Mouse (Mus musculus): ENCODE results near the gene Ercc6l2.
A peak's percentile ranks its signal among the peaks of the same experiment; 100 is the strongest.
"Not testable (repeated sequence)": the region's sequence is repeated elsewhere in the genome, so short reads cannot be mapped to it uniquely, and the experiment has no call there.

The Ercc6l2 gene

DNA sequence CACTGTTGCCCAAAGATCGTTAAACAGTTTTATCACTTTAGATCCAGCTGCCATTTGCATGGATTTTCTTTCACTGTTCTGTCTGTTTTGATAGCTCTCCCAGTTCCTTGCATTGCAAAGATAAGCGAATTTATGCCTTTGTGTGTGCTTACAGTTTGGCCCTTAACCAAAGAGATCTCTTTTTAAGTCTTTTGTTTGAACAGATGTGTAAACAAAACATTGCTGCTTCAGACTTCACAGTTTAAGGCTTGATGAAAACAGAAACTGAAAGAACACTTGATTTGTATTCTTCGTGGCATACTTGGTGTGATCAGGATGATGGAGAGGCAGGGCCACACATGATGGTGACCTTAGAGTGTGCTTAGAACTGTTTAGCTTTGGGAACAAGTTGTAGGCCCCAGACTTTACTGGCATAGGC is 70.5 kb downstream of the Ercc6l2 start:
- no peak for DNase-seq

DNA sequence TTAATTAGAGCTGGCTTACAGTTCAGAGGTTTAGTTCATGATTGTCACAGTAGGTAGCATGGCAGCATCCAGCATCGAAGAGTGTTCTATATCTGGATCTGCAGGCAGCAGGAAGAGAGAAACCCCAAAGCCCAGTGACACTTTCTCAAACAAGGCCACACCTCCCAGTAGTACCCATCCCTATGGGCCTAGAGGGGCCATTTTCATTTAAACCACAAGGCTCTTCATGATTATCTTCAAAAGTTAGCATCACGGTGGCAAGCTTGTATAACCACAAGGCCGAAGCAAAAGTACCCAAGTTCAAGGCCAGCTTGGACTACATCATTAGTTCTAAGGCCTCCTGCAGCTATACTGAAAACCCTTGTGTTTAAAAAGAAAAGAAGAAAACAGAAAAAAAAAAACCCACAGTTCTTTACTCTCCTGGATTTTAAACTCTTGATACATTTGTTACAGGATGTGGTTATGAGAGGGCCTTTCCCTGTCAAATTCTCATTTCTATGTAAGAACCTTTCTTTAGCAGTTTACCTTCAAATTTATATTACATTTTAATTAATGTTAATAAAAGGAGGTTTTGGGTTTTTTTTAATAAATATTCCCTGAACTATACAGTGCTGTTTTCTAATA is 71.5 kb downstream of the Ercc6l2 start:
- DNase-seq, result no peak

DNA sequence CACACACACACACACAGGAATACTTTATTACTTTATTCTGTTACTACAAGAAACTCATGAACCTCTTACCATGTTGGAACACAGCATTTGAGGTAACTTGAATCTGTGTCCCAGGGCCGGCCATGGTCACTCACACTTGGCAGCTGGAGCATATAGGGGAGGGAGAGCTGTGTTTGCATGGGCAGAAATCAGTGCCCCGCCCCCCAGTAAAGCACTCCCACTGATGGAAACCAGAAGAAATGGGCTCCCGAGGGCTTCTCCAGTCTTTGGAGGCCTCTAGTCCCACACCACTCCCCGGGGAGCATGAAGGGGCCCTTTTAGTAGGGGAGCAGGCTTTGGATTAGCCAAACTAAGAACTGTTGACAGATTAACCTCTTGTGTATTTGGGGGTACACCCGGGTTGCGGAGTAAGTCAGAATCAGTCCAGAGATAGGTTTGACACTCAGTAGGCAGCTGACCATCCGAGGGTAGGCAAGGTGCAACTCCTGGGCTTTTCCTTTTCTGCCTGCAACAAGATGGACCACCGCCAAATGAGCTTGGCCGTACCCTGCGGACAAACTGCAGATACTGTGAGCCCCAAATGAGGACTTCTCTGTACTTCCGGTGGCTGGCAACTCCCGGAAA is 85.8 kb downstream of the Ercc6l2 start:
- DNase-seq, result no peak

DNA sequence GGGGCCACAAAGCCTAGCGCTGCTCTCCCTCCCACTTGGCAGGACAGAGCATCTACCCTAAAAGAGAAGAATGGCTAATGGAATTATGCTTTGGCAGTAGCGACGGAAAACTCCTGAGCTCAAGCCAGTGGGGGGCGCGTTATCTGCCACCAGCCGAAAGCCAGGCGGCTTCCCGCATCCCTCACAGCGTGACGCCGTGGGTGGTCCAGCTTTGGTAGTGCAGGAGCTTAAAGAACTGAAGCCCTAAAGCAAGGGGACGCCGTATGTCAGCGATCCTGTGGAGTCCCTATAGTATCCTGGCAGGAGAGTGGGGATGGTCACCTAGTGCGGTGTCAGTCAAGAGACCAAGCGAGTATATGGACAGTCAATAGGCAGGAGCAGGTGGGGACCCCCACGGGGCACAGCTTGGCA is 86.3 kb downstream of the Ercc6l2 start:
- DNase-seq, result peak; percentile 79

DNA sequence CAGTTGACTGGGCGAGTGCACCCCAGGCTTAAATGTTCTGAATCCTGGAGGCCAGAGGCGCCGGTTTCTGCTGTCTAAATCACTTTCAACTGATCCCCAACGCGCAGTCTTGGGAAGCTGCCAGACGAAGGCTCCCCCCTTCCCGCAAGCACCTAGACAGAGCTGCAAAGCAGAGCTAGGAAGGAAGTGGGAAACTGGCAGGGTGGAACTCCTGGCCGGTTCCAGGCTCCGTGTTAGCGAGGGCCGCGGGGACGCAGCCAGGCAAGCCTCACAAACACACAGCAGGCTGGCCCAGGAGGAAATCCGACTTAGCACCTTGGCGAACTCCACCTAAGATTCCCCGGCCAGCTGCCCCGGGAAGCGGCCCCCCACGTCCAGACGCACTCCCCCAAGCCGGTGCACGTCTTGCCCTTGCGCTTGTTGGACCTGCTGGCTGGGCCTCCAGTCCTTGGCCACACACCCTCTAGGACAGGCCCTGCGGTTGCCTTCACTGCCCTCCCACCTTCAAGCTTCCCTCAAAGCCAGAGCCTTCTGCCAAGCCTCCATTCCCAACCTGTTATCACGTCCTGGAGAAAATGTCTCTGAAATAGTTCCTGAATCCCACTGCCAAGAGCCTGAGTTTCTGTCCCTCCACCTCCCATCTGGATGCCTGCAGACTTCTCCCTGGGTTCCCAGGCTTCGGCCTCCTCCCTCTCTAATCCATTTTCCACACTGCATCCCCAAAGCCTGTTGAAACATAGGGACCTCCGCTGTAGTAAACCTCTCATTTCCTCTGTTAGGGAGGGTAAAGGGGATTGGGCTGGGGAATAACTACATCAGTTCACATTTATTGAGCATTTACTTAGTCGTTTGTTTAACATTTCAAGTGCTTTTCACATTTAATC is 86.9 kb downstream of the Ercc6l2 start:
- peak; percentile 61 for DNase-seq

DNA sequence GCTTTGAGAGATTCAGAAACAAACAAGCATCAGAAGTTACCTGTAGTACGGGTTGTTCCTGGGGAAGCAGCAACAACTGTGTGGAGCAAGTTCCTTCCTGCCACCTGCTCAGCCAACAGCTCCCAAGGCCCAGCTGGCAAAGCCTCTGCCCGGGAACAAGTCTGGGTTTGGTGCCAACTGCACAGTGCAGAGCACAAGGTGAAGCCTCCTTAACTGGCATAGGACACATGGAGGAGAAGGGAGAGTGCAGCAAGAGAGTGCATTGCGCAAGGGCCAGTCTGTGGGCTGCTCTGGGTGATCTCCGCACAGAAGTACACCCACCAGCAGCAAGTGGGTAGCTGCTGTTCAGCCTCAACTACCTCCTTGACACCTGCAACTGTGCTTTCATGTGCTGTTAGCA is 91.5 kb downstream of the Ercc6l2 start:
- DNase-seq, result no peak

DNA sequence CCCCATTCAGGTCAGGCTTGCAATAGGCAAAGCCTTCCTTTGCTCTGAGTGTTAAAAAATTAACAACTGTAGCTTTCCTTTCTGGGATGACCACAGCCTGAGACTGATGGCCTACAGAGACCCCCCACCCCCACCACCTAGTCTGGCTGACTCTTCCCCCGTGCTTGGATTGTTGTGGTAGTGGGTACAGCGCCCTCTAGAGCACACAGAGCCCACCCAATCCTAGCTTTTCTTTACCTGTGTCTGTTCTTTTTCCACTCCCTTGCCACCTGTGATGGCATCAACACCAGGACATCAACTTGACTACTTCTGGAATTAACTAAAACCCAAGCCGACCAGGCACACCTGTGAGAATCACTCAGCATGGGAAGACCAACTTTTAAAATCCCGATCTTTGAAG is 92.4 kb downstream of the Ercc6l2 start:
- DNase-seq, result no peak

DNA sequence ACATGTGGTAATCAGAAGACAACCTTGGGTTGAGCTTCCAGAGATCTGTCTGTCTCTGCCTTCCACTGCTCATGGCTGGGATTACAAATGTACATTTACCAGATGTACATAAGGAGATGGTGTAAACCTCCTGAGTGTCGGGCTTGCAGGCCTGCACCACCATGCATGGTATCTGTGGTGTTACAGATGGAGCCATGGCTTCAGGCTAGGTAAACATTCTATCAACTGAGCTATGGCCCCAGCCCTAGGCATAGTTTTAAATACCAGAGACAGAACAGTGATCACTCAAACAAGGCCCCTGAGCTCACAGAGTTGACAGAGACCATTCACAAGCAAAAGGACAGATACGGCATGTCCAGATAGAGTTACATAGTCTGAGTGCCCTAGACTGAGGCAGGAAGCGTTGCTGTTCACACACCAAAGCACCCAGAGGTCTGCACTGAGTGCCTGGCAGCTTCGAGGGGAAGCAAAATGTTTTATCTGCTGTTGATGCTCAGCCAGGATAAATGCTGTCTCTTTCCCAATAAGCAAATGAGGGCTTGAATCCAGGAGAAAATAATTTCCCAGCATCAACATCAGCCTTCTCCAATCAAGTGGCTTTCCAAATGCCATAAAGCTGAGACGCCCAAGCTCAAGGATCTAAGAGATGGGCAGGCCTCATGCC is 95.2 kb downstream of the Ercc6l2 start:
- DNase-seq, result no peak

DNA sequence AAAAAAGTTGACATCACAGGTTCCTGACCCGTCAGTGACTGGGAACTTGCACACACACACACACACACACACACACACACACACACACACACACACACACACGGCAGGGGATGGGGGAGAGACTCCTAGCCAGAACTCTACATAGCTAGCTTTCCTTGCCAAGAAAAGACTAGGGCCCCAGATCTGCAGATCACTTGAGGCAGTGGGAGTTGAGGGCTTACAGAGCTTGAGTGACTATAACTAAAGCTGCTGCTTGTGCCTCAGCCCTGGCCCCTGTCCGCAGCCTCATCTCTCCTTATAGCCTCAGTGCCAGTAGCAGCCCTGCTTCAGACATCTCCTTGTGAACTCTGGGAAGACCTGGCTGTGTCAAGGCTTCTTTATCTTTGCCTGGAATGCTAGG is 96.6 kb downstream of the Ercc6l2 start:
- DNase-seq, result no peak

DNA sequence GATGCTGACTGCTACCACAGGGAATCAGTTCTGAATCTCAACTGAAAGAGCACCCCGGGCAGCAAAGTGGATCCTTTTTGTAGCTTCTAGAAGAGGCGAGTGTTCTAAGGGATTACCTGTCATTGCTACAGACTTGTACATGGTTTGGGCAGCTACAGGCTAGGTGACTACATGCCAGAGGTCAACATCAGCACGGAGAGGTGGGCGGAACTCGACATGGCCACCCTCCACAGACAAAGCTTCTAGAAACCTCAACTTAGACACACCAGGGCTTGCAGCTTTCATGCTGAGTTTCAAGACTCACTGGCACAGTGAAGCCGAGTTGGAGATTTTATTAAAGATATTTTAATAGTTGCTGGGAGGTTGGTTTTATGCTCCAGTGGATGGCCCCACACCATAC is 98.1 kb downstream of the Ercc6l2 start:
- no peak for DNase-seq

DNA sequence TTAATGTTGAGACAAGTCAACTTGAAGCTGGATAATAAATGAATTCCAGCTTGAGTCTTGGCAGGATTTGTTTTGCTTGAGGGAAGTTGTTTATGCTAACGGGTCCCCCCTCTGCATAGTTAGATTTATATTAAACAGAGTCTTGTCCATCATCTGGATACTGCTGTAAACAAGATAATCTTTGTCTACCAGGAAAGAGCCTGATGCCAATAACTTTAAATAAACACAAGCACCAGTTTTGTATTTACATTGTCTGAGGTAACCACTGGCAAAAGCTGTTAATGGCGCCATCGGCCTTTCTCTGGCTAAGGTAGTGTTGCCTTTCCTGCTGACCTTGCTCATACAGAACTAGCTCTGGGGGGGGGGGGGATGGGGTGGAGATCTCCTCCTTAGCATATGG is 100.1 kb downstream of the Ercc6l2 start:
- DNase-seq, result no peak

DNA sequence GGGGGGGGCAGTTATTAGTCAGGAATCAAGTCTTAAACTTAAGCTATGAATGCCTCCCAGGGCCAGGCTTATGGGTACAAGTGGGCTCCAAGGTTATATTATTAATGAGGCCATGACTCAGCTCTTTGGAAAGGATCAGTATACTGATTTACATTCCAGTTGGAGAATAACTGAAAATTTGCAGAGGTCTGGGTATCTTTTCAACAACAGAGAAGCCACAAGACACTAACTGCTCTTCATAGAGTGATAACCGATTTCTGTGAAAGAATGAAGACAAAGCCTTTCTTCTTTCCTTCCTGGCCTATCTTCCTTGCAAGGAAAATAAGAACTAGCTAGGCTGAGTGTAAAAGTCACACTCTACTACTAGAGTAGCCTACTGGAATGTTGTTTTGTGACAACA is 100.6 kb downstream of the Ercc6l2 start:
- DNase-seq, result no peak

DNA sequence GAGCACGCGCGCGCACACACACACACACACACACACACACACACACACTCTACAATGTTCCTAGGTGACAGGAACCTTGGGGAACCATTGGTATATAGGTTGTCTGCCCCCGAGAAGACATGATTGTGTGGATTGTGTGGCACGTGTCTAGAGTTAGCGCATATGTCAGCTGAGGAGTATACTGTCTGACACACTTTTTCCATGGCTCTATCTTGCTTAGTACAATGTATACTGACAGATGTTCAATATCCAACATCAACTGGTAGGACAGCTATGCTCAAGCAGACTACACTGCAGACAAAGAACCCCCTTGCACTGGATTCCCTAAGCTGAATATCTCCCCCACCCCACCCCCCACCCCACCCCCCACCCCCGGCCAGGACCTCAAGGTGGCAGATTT is 101.5 kb downstream of the Ercc6l2 start:
- no peak for DNase-seq

DNA sequence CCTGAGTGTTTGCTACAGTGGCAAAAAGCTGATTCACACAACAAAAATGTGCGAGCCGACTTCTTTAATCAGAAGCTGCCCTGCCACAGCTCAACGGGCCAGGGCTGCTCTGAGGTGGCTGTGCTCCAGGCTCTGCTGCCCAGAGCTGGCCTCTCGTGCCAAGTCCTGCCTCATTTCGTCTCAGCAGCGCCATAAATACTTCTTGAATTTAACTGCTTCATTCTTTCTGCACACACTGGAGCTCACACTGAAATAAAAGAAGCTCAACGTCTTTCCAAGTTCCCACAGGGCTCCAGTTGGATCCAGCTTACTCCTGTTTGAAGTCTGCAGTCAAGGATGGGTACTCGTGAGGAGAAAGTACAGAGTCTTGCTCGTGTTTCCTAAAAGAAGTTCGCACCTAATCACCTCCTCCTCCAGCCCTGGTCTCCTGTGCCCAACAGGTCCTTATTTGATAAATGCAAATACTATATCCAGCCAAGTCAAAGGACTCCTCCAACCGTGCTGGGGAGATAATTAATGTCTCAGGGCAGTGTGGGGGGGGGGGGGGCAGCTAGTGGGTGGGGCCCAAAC is 102.2 kb downstream of the Ercc6l2 start:
- peak; percentile 59 for DNase-seq

DNA sequence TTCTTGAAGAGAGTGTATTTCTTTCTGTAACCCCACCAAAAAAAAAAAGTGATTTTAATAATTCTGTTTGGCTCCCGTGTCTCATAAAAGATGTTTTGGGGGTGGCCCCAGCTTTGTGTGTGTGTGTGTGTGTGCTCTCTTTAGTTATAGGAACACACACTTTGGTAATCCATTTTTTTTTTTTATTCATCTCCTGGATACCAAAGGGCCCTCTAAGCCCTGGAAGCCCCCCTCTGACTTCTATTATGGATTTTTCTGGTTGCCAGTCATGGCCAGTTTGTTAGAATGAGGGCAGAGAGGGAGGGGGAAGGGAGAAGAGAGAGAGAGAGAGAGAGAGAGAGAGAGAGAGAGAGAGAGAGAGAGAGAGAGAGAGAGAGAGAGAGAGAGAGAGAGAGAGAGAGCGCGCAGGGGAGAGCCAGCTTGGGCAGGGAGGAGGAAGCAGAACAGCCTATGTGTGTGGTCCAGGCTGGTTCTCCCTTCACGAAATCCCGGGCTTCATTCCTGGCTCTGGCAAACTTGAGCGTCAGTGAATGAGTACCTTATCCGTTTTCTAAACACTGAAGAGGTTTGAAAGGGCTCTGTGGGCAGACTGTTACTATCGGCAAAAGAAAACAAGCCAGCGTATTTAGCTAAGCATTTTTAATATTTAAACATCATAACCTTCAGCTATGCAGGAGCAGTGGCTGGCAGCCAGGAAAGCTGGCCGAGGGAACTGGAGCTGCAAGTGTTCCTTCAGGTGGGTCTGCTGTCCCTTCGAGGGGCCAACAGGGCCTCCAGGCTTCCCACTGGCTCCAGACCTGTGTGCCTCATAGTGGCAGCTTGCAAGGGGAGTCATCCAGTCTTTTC is 103.0 kb downstream of the Ercc6l2 start:
- DNase-seq, result peak; percentile 19

DNA sequence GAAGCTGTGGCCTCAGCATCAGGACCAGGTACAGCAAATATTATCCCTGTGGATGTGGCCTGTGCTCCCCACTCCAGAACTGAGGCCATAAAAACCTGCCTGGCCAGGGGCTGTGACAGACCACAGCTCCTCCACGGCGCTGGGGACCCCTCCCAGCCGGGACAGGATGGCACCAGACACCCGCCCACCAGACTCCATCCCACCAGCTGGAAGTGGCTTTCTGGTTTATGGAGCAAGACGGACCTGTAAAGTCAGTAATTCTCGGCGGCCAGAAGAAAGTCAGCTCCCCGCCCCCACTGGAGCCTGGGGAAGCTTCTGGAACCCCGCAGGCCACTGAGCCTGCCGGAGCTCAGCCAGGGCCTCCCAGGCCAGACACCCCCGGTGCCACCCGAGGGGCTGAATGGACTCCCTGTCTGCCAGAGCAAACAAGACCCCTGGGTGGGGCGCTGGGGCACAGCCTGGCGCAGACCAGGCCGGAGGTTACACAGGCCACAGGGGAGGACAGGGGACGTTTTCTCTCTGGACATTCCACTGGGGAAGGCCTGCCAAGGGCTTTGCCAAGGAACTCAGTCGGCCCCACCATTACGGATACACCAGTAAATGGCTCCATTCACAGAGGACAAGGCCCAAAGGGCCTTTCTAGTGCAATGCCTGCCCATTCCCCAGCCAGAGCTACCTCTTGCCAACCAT is 103.8 kb downstream of the Ercc6l2 start:
- DNase-seq, result peak; percentile 35

DNA sequence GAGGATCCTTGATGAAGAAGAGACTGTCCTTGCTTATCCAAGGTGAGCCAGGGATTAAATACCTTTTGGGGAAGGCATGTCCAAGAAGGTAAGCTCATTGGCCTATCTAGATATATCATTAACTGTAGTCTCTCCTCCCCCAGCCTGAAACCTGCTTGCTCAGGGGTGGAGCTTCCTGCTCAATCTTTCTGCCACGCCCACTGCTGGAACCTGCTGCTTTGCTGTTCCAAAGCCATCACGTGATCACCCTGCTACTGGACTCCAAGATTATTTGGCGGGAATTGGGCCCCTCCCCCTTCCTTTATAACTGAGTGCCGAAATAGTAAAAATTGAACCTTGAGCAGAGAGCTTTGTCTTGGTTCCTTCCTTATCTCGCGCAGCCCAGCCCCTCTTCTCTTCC is 109.0 kb downstream of the Ercc6l2 start:
- DNase-seq, result not testable (repeated sequence)

DNA sequence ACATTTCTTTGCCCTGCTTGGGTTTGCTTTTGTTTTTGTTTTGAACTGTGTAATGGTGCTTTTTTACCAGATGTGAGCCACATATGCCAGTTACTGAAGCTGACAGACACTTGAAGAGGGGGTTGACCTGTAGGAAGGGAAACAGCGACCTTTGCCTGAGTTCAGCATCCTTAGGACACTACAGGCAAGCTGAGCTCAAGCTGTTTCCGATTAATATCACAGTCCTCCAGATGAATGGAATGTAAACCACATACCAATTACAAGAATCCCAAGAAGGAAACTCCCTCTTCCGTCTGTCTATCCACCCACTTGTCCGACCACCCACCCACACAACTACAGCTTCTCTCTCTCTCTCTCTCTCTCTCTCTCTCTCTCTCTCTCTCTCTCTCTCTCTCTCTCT is 112.3 kb downstream of the Ercc6l2 start:
- no peak for DNase-seq

DNA sequence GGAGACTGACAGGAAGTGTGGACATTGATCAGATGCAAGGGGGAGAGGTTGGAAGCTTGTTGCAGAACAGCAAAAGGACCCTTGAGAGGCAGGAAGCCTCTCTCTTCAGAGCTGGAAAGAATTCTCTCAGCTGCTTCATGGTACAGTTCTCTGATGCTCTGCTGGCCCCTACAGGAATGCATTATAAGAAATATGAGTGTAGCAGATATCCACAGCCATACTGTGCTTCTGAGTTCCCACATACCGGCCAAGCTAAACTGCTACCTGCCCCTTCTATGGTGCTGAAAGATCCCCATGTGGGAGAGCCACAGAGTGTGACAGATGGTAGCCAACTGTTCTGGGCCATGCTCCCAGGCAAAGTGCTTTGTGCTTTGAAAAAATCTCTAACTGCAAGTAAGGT is 114.3 kb downstream of the Ercc6l2 start:
- DNase-seq, result peak; percentile 12

DNA sequence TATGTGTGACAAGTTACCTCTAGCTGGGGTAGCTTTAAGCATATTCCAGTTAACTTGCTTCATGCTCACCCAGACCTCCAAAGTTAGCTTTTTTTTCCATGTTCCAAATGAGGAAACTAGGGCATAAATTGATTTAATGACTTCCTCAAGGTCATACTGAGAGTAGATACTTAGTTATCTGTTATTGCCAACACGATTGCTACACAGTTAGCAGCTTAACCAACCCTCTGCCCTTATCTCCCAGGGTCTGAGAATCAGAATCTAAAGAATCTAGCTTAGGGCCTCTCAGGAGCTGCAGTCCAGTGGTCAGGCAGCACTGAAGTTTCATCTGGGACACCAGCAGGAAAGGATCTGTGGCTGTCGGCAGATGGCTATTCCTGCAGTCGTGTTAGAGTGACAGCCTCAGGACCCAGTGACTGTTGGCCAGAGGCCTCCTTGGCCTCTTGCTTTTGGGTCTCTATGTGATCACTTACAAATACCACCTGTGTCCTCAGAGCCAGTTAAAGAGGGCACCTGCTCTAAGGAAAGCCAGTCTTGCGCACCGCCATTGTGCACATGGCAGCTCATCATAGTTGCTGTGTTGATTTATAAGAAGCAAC is 115.0 kb downstream of the Ercc6l2 start:
- no peak for DNase-seq

DNA sequence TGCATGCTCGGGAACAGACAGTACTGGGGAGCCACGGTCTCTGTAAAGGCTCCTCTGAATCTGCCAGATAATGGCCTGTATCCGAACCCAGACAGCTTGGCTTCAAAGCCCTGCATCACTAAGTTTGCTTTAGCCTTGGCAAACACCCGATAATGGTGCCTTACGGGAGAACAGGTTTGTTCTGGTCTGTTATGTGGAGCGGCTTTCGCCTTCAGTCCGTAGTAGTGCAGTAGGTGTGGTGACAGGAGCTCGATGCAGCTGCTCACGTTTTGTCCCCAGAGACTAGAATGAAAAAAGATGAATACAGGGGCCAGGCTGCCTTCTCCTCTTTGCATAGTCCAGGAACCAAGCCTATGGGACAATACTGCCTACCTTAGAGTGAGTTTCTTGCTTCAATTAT is 115.5 kb downstream of the Ercc6l2 start:
- no peak for DNase-seq
